Comparison of ENCODE assay signal across 8 mouse cellular contexts in the genomic region with DNA sequence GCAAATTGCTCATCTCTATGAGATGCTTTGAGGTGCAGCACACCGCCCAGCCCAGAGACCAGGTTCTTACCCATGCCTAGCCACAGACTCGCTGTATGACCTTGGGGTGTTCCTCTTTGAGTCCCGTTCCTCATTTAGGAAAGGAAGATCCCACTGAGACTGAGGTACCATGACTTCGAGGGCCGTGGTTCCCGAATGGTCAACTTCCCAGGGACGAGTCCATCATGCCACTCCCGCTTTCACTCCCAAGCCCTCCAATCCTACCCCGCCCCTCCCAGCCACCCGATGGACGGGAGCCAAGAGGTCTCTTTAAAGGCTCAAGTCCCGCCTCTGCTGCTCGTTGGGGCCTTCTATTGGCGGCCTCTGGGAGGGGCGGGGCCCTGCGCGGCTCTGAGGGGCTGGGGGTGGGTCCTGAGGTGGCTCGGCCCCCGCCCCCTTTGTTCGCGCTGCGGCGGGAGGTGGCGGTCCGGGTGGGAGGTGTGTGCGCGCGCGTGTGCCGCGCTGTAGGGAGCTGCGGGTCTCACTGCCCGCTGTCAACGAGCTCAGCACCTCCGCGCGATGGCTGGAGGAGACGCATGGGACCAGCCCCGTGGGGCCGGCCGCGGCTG. TPM values are rescaled to one million over a fixed set of nuclear protein-coding genes. Genes with fewer than 3 reads are reported as not detected.
DNase-seq lines count a peak whose midpoint lies in the region; ATAC-seq lines count a peak whose summit lies in the region.

A gene (plus strand): TSS at position 439 of the 608 bp plus-strand sequence.

- peaks cover 65% of the 10 kb centered on the region for H3K27me3 ChIP-seq in forebrain, embryonic 10.5 days (ENCODE audit: poor library complexity, severe bottlenecking)
- peaks cover 4% of the 10 kb centered on the region; the same call in 1 of the 2 replicates for H3K27me3 ChIP-seq in heart, embryonic 15.5 days
- peaks cover 10% of the 10 kb centered on the region for H3K27me3 ChIP-seq in liver, embryonic 12.5 days (replicated peaks)
- H3K27me3 ChIP-seq in stomach, embryonic 14.5 days (ENCODE audit: control insufficient read depth, insufficient read depth, low read length), result no peaks in the 10 kb centered on the region

- H3K9ac ChIP-seq in heart, embryonic 15.5 days, result peak within 1 kb of the TSS; percentile 80
- peak within 1 kb of the TSS; percentile 88 for H3K9ac ChIP-seq in liver, embryonic 12.5 days
- peak within 1 kb of the TSS; percentile 76 for H3K9ac ChIP-seq in stomach, embryonic 14.5 days (replicated peaks; ENCODE audit: low read depth, low read length)

- no peaks in the 10 kb centered on the region for H3K36me3 ChIP-seq in forebrain, embryonic 10.5 days (replicated peaks)
- H3K36me3 ChIP-seq in heart, embryonic 15.5 days, result no peaks in the 10 kb centered on the region
- H3K36me3 ChIP-seq in liver, embryonic 12.5 days, result no peaks in the 10 kb centered on the region
- no peaks in the 10 kb centered on the region for H3K36me3 ChIP-seq in stomach, embryonic 14.5 days (ENCODE audit: control insufficient read depth, insufficient read depth, low read length)

- peak within 1 kb of the TSS; percentile 100 for H3K4me2 ChIP-seq in heart, embryonic 15.5 days
- peak within 1 kb of the TSS; percentile 99 for H3K4me2 ChIP-seq in liver, embryonic 12.5 days
- H3K4me2 ChIP-seq in stomach, embryonic 14.5 days (replicated peaks; ENCODE audit: low read depth, low read length), result peak within 1 kb of the TSS; percentile 94

- DNase-seq in A20 (ENCODE audit: low read depth, low spot score), result peak; percentile 94
- peak; percentile 97 for DNase-seq in brain, adult 2 months (ENCODE audit: low read depth, low spot score)
- peak; percentile 95 for DNase-seq in forebrain, embryonic 10.5 days (ENCODE audit: extremely low spot score, low spot score)
- peak; percentile 91 for DNase-seq in kidney, postnatal 14 days
- peak; percentile 86 to 91 for DNase-seq in natural killer cell, adult 2 months (ENCODE audit: low spot score in 2 of 2)

- ATAC-seq in heart, embryonic 15.5 days (replicated peaks; ENCODE audit: insufficient number of reproducible peaks, insufficient read depth, low FRiP score, low read depth), result peak; percentile 90
- peak; percentile 83 for ATAC-seq in liver, embryonic 12.5 days
- ATAC-seq in stomach, embryonic 14.5 days (ENCODE audit: insufficient number of reproducible peaks, insufficient read depth, low FRiP score, low read depth), result peak; percentile 88

- H3K4me1 ChIP-seq in forebrain, embryonic 10.5 days, result peaks cover 72% of the 10 kb centered on the region
- peaks cover 78% of the 10 kb centered on the region for H3K4me1 ChIP-seq in heart, embryonic 15.5 days (replicated peaks)
- H3K4me1 ChIP-seq in liver, embryonic 12.5 days, result peaks cover 96% of the 10 kb centered on the region
- H3K4me1 ChIP-seq in stomach, embryonic 14.5 days (ENCODE audit: control insufficient read depth, insufficient read depth, low read length), result peaks cover 61% of the 10 kb centered on the region

- H3K4me3 ChIP-seq in forebrain, embryonic 10.5 days, result peak within 1 kb of the TSS; percentile 92
- peak within 1 kb of the TSS; percentile 77 for H3K4me3 ChIP-seq in heart, embryonic 15.5 days
- peak within 1 kb of the TSS; percentile 79 for H3K4me3 ChIP-seq in liver, embryonic 12.5 days
- peak within 1 kb of the TSS; percentile 74 for H3K4me3 ChIP-seq in stomach, embryonic 14.5 days (ENCODE audit: low read depth, low read length)

- H3K27ac ChIP-seq in forebrain, embryonic 10.5 days, result peak within 1 kb of the TSS; percentile 92
- peak within 1 kb of the TSS; percentile 41; the same call in 1 of the 2 replicates for H3K27ac ChIP-seq in heart, embryonic 15.5 days
- peak within 1 kb of the TSS; percentile 42 for H3K27ac ChIP-seq in liver, embryonic 12.5 days
- H3K27ac ChIP-seq in stomach, embryonic 14.5 days (ENCODE audit: low read length), result peak within 1 kb of the TSS; percentile 49; the same call in 1 of the 2 replicates

- WGBS in forebrain, embryonic 10.5 days, result 1% methylated on average over 42 of the region's 42 CpGs
- WGBS in heart, embryonic 15.5 days, result 2% methylated on average over 42 of the region's 42 CpGs
- under 1% methylated on average over 42 of the region's 42 CpGs for WGBS in liver, embryonic 12.5 days (ENCODE audit: insufficient replicate concordance)
- WGBS in stomach, embryonic 14.5 days, result under 1% methylated on average over 38 of the region's 42 CpGs

- H3K9me3 ChIP-seq in forebrain, embryonic 10.5 days, result no peaks in the 10 kb centered on the region
- H3K9me3 ChIP-seq in heart, embryonic 15.5 days (replicated peaks), result no peaks in the 10 kb centered on the region
- H3K9me3 ChIP-seq in liver, embryonic 12.5 days (replicated peaks), result no peaks in the 10 kb centered on the region
- no peaks in the 10 kb centered on the region for H3K9me3 ChIP-seq in stomach, embryonic 14.5 days (ENCODE audit: control insufficient read depth, low read depth, low read length)

RNA-seq across cellular contexts. Expression of the gene that starts here (rescaled TPM):
- polyA plus RNA-seq in forebrain, embryonic 10.5 days (2016; fragmentation: Nextera tagmentation; extraction: Ambion mirVana), result 5.8 and 8.8 TPM in 2 replicates
- 0.87 and 2.3 TPM in 2 replicates for polyA plus RNA-seq in heart, embryonic 15.5 days (2015; fragmentation: Nextera tagmentation; extraction: Ambion mirVana)
- 2.9 and 3.6 TPM in 2 replicates for polyA plus RNA-seq in liver, embryonic 12.5 days (2016; fragmentation: Nextera tagmentation; extraction: Ambion mirVana)
- 3.2 and 4.4 TPM in 2 replicates for polyA plus RNA-seq in stomach, embryonic 14.5 days (2014; fragmentation: Nextera tagmentation; extraction: Ambion mirVana)

Comparison
In these comparisons a context has a peak if more than half of its experiments do, and no peak if none do; other contexts are left out.
1. Peak in every context shown above with its lines: DNase-seq, ATAC-seq, H3K4me3 ChIP-seq and H3K27ac ChIP-seq.
2. H3K27ac ChIP-seq: peak in every context shown above with its lines; median percentile 92 in forebrain, embryonic 10.5 days; 49 in stomach, embryonic 14.5 days; 42 in liver, embryonic 12.5 days; 41 in heart, embryonic 15.5 days.